Mouse (Mus musculus): ENCODE data around the gene Hbq1b.
"Not testable (repeated sequence)": the region's sequence is repeated elsewhere in the genome, so short reads cannot be mapped to it uniquely, and the experiment has no call there.

GRCm38 (mm10) chr11:32285887-32286286 lies 878 bp upstream of the Hbq1b start:
- not testable (repeated sequence) for TF ChIP-seq CTCF, EP300 (IDR thresholded peaks at IDR 0.05; ENCODE audit: low read depth)

Measured in liver, embryonic 14.5 days (tissue).